Mouse (Mus musculus): ENCODE data around the gene Nhlrc3.

The Nhlrc3 gene

DNA sequence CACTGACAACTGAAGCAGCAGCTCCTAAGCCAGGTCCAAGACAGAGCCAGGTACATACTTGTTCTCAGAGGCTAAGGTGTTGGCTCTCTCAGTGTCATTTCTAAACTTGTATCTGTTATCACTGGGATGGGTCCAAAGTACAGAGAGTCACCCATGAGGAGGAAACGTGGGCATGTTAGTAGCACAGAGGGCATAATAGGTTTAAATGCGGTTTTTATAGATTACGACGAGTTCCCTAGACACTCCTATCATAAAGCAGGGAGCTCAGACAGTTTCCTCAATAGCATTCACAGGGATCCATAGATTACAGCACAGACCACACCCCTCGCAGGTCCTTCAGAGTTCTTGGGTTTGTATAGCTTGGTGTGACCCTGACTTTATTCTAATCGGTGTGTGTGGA is 9.1 kb downstream of the Nhlrc3 start:
- no peak for DNase-seq

DNA sequence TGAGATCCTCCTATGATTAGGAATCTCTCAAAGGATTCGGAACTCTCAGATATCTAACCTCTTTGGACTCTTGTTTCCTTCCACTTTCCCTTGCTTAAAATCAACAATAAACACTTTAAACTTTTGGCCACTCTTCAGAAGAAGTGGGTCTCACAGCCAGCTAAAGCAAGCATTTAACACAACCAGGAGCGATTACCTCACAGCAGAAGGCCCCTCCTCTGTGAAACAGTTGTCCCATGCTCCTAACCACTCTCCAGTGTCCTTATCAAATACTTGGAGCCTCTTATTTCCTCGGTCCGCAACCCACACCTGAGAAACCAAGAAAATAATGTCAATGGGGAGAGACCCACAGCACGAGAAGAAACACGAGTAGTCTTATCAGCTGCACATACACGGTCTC is 9.8 kb downstream of the Nhlrc3 start:
- DNase-seq = no peak

DNA sequence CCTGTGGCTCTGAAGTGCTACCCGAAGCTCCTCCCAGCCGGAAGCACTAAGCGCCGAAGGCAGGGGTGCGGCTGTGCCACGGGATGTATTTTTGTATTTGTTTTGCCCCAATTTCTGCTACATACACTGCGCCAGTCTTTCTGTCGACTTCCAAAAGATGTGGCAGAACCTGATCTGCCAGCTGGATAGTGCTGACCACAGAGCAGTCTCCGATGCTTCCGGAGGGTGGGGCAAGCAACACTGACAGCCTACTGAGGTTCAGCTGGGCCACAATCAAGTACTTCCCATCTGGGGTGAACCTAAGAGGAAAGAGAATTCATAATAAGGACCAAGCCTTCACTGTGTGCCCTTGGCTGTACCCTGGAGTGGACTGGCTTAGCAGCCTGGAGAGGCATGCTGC is 10.8 kb downstream of the Nhlrc3 start:
- DNase-seq = no peak

DNA sequence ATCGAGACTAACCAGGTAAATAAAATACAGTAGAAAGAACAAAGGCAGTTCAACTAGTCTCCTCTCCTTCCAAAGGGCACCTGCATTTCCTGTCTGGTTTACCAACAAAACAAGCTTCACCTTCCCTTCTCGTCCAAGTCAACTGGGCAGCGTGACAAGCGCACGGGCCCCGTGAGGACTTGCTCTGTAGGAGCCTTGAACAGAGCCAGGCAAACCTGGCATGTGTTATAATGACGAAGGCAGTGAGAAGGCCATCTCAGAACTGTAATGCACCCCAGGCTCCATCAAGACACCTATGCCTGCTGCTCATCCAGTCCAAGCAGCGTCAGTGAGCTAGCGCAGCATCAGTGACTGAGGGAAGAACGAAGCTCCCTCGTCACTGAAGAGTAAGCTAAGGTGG is 12.5 kb downstream of the Nhlrc3 start:
- DNase-seq = peak; percentile 65

DNA sequence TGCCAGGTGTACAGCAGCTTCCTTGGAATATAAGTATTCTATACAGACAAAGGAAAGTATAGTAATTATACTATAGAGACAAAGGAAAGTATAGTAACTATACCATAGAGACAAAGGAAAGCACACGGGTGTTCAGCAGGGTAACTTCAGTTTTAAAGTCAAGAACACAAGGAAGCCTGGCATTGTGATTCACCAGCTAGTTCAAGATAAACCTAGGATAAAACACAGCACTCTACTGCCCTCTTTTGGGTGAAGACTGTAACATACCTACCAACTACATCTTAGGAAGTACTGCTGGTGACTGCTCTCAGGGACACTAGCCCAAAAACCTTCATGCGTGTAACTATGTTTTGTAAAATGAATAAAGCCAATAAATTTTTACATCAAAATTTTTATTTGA is 14.9 kb downstream of the Nhlrc3 start:
- peak; percentile 73 for DNase-seq

DNA sequence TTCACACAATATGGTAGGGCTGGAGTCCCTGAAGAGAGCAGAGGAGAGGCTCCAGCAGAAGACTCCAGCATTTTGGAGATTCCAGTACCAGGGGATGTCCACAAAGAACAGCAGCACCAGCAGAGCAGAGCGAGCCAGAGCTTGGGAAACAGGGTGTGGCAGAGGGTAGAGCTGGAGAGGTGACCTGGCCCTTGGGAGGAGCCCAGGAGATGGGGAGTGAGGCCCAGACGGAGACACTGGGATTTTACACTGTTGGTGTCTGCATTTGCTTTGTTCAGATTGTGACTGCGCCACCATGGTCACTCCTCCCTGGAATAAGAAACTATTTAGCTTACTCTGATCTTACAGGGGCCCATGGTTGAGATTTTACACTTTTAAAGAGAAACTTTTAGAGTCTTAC is 16.3 kb downstream of the Nhlrc3 start:
- DNase-seq = no peak

DNA sequence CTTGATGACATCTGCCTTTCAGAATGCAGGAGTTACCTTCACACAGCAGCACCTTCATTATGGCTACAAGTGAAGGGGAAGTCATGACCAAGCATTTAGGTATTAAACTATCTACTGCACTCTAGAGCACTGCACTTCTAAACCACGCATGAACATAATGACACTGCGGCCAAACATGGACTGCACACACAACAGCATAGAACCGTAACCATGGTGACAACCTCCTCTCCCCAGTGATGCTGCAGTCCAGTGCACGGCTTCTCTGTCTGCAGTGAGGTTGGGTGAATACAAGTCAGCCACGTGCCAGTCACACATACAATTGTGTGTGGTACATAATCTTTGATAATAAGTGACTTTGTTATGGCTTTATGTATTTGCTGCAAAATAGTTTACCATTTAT is 17.6 kb downstream of the Nhlrc3 start:
- no peak for DNase-seq

DNA sequence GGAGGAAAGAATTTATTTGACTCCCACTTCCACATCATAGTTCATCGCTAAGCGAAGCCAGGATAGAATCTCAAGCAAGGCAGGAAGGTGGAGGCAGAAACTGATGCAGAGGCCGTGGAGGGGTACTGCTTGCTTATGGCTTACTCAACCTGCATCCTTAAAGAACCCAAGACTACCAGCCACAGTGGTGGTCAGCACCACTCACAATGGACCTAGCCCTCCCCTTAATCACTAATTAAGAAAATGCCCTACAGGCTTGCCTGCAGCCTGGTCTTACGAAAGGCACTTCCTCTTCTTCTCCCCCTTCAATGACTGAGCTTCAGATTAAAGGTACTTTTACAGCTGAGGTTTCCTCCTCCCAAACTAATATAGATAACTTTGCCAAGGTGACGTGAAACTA is 26.6 kb downstream of the Nhlrc3 start:
- DNase-seq = no peak

DNA sequence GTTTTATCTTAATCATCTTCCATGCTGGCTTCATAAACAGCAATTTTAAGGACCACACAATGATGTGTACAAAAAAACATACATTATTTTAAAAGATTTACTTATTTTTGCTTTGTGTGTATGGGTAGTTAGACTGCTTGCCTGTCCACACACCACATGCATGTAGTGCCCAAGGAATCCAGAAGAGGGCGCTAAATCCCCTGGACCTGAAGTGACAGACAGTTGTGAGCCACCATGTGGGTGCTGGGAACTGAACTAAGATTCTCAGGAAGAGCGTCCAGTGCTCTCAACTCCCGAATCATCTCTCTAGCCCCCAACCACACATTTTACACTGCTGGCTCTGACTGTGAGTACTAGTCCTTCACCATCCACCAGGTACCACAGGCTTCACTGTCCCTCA is 28.5 kb downstream of the Nhlrc3 start:
- no peak for DNase-seq

DNA sequence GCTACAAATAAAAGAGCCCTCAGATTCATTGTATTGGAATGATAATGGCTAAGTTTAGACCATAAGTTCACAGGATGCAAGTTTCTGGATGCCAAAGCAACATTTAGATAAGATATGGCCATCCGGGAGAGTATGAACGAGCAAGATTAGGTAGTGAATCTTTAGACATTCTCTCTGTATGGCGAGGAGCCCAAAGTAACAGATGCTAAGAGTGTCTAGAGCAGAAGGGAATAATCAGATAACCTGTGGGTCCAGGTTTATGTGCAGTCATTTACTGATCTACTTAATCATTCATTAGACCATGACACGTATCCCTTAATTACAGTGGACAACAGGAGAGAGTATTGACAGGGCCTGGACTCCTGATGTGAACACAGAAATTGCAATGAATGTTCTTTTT is 39.6 kb downstream of the Nhlrc3 start:
- no peak for DNase-seq

DNA sequence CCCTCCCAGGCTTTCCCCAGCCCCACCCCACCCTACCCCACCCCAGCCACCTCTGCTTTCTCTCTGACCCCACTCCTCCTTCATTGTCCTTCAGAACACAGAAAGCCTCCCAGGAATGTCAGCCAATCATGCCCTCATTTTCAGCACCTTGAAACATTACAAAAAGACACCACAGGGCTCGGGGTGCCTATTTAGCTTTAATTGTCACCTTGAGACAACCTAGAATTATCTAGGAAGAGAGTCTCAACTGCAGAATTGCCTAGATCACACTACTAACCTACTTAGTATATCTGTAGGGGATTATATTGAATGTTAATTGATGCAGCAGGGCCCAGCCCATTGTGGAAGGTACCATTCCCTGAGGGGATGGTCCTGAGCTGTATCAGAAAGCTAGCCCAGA is 40.4 kb downstream of the Nhlrc3 start:
- no peak for DNase-seq

DNA sequence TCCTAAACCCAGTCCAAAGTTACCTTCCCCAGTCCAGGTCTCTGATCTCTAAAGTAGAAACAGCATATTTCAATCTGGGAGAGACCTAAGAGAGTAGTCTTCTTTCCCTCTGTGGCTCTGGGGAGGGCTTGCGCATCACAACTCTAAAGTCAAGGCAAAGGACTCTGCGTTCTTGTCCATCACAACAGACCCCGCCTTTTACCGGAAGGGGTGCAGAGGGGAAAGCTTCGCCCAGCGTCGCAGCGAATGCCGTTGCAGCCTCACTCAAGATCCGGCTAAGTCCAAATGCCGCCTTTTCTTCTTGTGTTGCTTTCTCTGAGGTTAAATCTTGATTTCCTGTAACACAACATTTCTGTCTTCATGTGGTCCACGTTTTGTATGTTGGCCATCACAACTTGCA is 41.5 kb downstream of the Nhlrc3 start:
- DNase-seq = no peak

DNA sequence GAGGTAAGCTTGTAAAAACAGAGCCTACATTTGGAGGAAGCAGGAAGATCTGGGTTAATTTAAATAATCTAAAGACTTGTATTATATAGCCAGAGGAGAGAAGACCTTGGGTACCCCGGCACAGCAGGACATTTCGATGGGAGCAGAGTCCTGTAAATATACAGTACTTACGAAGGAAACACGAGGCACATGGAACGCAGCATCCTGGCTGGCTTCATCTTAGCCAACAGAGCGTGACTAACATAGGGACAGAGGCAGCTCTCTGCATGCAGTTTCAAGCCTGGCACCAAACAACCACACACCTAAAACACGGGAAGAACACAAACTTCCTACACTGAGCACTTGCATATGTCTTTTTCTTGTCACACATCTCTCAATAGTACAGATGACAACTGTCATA is 45.4 kb downstream of the Nhlrc3 start:
- peak; percentile 35 for DNase-seq

DNA sequence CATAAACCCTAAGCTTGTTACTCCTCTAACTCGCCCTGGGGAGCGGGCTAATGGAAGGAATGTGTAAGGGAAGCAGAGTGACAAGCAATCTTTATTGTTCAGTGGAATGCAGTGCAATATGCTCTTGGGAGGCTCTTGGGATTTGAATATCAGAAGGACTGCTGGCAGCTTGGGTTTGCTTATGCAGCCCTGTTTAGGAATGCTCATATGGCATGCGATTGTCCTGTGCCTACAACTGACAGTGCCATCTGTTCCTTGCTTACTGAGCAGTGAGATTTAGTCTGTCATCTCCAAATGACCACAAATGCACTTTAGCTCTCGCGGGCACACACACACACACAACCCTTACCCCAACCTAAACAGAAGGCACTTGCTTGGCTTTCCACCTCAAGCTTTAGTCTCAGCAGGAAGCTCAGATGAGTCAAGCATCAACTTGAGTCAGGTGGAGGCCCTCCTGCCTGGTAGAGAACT is 47.1 kb downstream of the Nhlrc3 start:
- peak; percentile 83 for DNase-seq

DNA sequence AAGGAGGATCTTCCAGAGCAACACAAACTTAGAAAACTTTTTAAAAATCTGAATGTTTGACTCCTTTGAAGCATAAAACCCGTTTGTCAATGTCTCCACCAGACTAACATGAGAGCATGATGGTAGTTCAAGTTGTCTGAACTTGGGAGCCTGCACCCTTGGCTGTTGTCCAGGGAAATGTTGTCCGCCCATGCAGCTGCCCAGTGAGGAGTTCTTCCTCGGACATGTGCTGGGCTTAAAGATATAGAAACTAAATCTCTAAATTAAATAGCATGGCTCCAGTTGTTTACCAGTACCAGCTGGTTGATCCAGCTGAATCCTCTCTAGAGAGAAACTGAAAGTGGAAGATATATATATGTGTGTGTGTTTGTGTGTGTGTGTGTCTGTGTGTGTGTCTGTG is 49.2 kb downstream of the Nhlrc3 start:
- no peak for DNase-seq

DNA sequence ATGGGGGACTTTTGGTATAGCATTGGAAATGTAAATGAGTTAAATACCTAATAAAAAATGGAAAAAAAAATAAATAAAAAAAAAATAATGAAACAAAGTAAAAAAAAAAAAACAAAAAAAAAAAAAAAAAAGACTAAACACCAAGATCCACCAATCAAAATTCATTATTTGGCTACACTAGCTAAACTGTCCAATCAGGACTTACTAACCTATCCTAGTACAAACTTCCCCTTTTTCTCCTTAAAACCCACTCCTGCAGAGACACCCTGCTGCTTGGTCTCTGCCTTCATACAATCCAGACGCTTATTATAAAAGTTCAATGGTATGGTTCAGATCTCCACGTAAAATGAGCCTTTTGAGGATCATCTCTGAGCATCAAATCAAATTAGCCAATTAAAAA is 49.7 kb downstream of the Nhlrc3 start:
- DNase-seq = no peak

DNA sequence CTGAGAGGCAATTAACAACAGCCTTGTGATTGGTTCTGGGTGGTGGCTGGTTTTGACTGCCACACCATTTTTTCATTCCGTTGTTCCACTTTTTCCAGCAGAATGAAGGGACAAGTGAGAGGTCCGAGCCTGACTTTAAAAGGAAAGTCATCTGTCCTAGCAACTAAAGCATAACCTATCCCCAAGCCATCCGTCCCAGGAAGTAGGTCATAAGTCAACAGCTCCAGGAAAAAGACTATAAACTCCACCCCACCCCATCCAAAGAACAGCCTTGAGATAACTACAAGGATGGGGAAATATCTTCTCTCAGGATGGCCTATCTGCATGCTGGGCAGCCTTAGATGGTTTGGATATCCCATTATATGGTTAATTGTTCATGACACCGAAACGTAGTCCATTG is 50.9 kb downstream of the Nhlrc3 start:
- no peak for DNase-seq

DNA sequence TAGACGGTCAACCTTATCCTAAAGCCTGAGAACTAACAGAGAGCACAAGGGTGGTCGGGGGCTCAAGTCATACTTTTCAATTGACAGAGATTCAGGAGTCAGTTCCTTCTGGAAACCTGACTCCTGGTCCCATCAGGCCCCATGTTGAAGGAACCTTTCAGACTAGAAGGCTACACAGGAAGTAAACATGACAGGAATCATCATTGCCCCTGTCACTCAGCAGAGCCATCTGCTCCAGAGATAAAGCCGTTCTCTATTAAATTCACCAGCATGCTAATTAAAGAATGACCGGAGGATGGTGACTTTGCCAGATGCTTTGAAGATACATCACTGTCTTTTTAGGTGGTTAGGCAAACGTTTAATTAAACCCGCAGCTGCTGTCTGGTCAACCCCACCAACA is 53.1 kb downstream of the Nhlrc3 start:
- DNase-seq = no peak

DNA sequence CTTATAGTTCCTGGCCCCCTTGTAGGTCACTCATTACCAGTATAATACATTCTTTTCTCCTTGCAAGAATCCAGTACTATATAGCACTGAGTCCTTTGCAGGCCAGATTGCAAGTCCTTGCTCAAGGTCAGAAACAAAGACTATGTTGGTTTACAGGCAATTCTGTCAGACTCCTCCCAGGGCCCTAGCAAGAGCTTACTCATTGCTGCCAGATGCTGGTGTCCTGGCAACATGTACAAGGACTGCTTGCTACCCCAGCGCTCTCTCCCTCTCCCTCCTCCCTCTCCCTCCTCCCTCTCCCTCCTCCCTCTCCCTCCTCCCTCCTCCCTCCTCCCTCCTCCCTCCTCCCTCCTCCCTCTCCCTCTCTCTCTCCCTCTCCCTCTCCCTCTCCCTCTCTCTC is 56.0 kb downstream of the Nhlrc3 start:
- no peak for DNase-seq

All from cerebellum, adult 8-10 months (tissue).